Mouse (Mus musculus) embryonic facial prominence, embryonic 11.5 days (tissue): ENCODE measurements at regions not wholly inside any gene's neighbourhood (a gene's known extent, or its start where the extent isn't known, plus 50 kb on each side); places are given as distances from the start of the nearest gene placed in this dataset.

Experiments used
- ATAC-seq: fragments of 200-750 bp; cut with Nextera tagmentation; replicated peaks from 2 replicates; pipeline ENCODE4 v1.8.0; 2017; ENCODE audit warnings: low read depth; ENCODE audit not compliant: insufficient number of reproducible peaks, low FRiP score, low TSS enrichment
- DNase-seq: peaks from one replicate; pipeline ENCODE4 v3.0.0-alpha.2; 2015; ENCODE audit warnings: low spot score
- H3K27ac ChIP-seq: fragments of 300-500 bp; sonication (generic); replicated peaks from 2 replicates; pipeline ENCODE4 v1.5.1; 2014; ENCODE audit warnings: mild to moderate bottlenecking, low read depth, low read length, control low read depth
- H3K27me3 ChIP-seq: fragments of 300-500 bp; sonication (generic); 2 replicates; pipeline ENCODE4 v1.6.1; 2014; ENCODE audit warnings: mild to moderate bottlenecking, low read length, moderate library complexity, mixed read lengths; ENCODE audit not compliant: control insufficient read depth, insufficient read depth
- H3K36me3 ChIP-seq: fragments of 300-500 bp; sonication (generic); replicated peaks from 2 replicates; pipeline ENCODE4 v1.6.1; 2014; ENCODE audit warnings: low read depth, mild to moderate bottlenecking, low read length, moderate library complexity, mixed read lengths; ENCODE audit not compliant: control insufficient read depth, insufficient read depth
- H3K4me1 ChIP-seq: fragments of 300-500 bp; sonication (generic); 2 replicates; pipeline ENCODE4 v1.6.1; 2014; ENCODE audit warnings: low read length, mixed read lengths; ENCODE audit not compliant: control insufficient read depth, insufficient read depth
- H3K4me2 ChIP-seq: fragments of 300-500 bp; sonication (generic); 2 replicates; pipeline ENCODE4 v1.6.1; 2014; ENCODE audit warnings: low read depth, mild to moderate bottlenecking, control low read depth, low read length, moderate library complexity
- H3K4me3 ChIP-seq: fragments of 300-500 bp; sonication (generic); 2 replicates; pipeline ENCODE4 v1.5.1; 2014; ENCODE audit warnings: low read depth, low read length, control low read depth
- H3K9ac ChIP-seq: fragments of 300-500 bp; sonication (generic); replicated peaks from 2 replicates; pipeline ENCODE4 v1.6.1; 2014; ENCODE audit warnings: mild to moderate bottlenecking, control low read depth, low read length
- H3K9me3 ChIP-seq: fragments of 300-500 bp; sonication (generic); replicated peaks from 2 replicates; pipeline ENCODE4 v1.6.1; 2016; ENCODE audit warnings: mild to moderate bottlenecking, low read length, inconsistent platforms, mixed read lengths; ENCODE audit not compliant: control insufficient read depth
- WGBS: fragments of 180-500 bp; shearing (Covaris S2); extraction: QIAGEN DNeasy Blood & Tissue Kit; methylation state at CpG from one replicate; pipeline ENCODE4 v1.1.7; 2014; 5-methylcytosine and 5-hydroxymethylcytosine counted together

- no peak for DNase-seq
- H3K27me3 ChIP-seq, result no peaks in the 10 kb centered on the region
- 53% methylated on average over 4 of the region's 4 CpGs for WGBS
- H3K4me3 ChIP-seq, result no peak overlapping the region
- no peaks in the 10 kb centered on the region for H3K4me1 ChIP-seq
- H3K9me3 ChIP-seq, result no peaks in the 10 kb centered on the region
- H3K9ac ChIP-seq, result no peak overlapping the region
- no peak overlapping the region for H3K4me2 ChIP-seq
- H3K36me3 ChIP-seq, result no peaks in the 10 kb centered on the region
- no peak for ATAC-seq
- no peak overlapping the region for H3K27ac ChIP-seq
Observed at GRCm38 (mm10) chr5:58822704-58823103, 1104.9 kb downstream of the Pcdh7 start.

- no peak for ATAC-seq
- 53% methylated on average over 3 of the region's 3 CpGs for WGBS
- Histone ChIP-seq H3K4me3 (no peak overlapping the region), H3K27me3 (no peaks in the 10 kb centered on the region), H3K9ac (no peak overlapping the region), H3K4me1 (no peaks in the 10 kb centered on the region), H3K9me3 (no peaks in the 10 kb centered on the region), H3K36me3 (no peaks in the 10 kb centered on the region), H3K27ac (no peak overlapping the region), H3K4me2 (no peak overlapping the region)
- DNase-seq, result peak; percentile 57
Observed at GRCm38 (mm10) chr5:58825970-58826369, 1108.2 kb downstream of the Pcdh7 start.

DNA sequence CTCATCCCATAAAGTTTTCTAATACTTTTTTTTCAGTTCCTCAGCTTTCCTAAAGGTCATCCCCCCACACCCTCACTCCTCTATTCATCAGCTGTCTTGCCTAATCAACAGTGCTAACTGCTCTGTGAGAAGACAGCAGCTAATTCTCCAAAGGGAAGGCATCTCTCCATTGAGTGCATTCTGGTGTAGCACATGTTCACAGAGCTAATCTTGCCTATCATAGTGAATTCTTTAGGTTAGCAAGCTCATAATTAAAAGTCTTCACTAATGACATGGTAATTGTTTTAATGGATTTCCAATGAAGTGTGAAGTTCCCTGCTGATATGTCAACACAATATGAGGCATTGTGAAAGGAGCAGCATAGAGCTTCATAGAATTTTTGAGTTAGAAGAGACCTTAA is 1129.2 kb downstream of the Pcdh7 start:
- ATAC-seq (0 out of 2 replicates have a peak, but pooled peaks have one; percentile 23), DNase-seq (no peak)
- H3K4me3 ChIP-seq, result no peak overlapping the region
- no peaks in the 10 kb centered on the region for H3K36me3 ChIP-seq
- H3K27ac ChIP-seq, result no peak overlapping the region
- no peaks in the 10 kb centered on the region for H3K9me3 ChIP-seq
- no peak overlapping the region for H3K4me2 ChIP-seq
- no peaks in the 10 kb centered on the region for H3K27me3 ChIP-seq
- H3K9ac ChIP-seq, result no peak overlapping the region
- no peaks in the 10 kb centered on the region for H3K4me1 ChIP-seq

- H3K27me3 ChIP-seq, result no peaks in the 10 kb centered on the region
- DNase-seq, result no peak
- no peak overlapping the region for H3K4me2 ChIP-seq
- ATAC-seq, result no peak
- WGBS, result 87% methylated on average over 2 of the region's 2 CpGs
- H3K4me3 ChIP-seq, result no peak overlapping the region
- no peak overlapping the region for H3K27ac ChIP-seq
- no peaks in the 10 kb centered on the region for H3K9me3 ChIP-seq
- H3K9ac ChIP-seq, result no peak overlapping the region
- no peaks in the 10 kb centered on the region for H3K36me3 ChIP-seq
- no peaks in the 10 kb centered on the region for H3K4me1 ChIP-seq
Observed at GRCm38 (mm10) chr5:58858016-58858415, 1140.2 kb downstream of the Pcdh7 start.

- ATAC-seq (no peak), DNase-seq (no peak)
- Histone ChIP-seq H3K4me2 (no peak overlapping the region), H3K4me3 (no peak overlapping the region), H3K9me3 (no peaks in the 10 kb centered on the region), H3K9ac (no peak overlapping the region), H3K27ac (no peak overlapping the region), H3K27me3 (no peaks in the 10 kb centered on the region), H3K4me1 (no peaks in the 10 kb centered on the region), H3K36me3 (no peaks in the 10 kb centered on the region)
- 77% methylated on average over 3 of the region's 3 CpGs for WGBS
Observed at GRCm38 (mm10) chr5:58893493-58893892, 1175.7 kb downstream of the Pcdh7 start.

DNA sequence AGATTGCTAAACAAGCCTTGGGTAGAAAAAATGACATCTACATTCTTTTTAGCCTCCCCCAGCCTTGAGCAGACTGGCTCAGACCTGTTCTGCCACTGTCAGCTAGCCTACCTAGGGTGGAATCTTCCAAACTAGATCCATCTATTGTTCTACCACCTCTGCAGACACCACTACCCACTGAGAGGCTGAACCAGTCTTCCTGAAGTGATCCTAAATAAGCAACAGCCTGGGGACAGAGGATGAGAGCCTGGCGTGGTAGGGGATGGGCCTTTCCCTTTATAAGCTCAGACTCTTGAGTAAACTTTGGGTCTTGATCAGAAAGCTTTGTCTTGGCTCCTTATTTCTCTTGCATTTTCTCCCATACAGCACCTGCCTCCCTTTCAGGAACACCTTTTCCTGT is 1223.7 kb downstream of the Pcdh7 start:
- H3K36me3 ChIP-seq, result no peaks in the 10 kb centered on the region
- H3K4me3 ChIP-seq, result no peak overlapping the region
- H3K27me3 ChIP-seq, result no peaks in the 10 kb centered on the region
- H3K4me2 ChIP-seq, result no peak overlapping the region
- no peak overlapping the region for H3K27ac ChIP-seq
- no peak for ATAC-seq
- no peak for DNase-seq
- H3K4me1 ChIP-seq, result no peaks in the 10 kb centered on the region
- H3K9ac ChIP-seq, result no peak overlapping the region
- no peaks in the 10 kb centered on the region for H3K9me3 ChIP-seq
- 50% methylated on average over 1 of the region's 1 CpGs for WGBS

DNA sequence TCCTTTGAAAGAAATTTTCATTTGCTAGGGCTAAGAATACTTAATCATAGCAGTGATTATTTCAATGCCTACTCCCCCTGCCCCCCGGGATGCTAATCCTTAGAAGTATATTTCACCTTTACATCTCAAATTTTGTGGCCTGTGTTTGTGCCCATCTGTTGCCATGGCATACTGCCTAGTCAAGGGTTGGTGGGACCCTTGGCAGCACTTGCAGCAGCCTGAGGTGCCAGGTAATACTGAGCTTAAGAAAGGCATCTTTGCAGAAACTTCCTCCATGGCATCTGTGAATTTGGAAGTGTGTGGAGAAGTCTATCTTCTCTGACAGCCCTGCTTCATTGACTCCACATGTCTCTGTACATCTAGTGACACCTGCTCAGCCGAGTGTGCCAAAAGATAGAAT is 1257.5 kb downstream of the Pcdh7 start:
- Histone ChIP-seq H3K9ac (no peak overlapping the region), H3K27ac (no peak overlapping the region), H3K4me2 (no peak overlapping the region), H3K4me1 (no peaks in the 10 kb centered on the region), H3K27me3 (no peaks in the 10 kb centered on the region), H3K9me3 (no peaks in the 10 kb centered on the region), H3K4me3 (no peak overlapping the region), H3K36me3 (no peaks in the 10 kb centered on the region)
- no peak for ATAC-seq
- DNase-seq, result no peak
- WGBS, result 70% methylated on average over 2 of the region's 2 CpGs

DNA sequence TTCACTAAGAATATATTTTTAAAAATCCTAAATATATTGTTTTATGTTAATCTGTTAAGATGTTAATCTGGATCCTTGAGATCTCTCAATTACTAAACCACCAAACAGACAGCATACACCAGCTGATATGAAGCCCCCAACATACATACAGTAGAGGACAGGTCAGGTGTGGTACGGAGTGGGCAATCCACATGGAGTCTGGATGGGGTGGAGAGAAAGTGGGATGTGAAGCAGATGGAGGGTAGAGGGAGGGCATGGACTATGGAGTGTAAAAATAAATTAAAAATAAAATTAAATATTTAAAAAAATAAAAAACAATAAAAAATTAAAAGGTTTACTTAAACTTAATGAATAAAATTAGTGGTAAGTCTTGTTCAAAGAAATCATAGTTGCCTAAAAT is 1270.0 kb downstream of the Pcdh7 start:
- Histone ChIP-seq H3K27ac (no peak overlapping the region), H3K4me2 (no peak overlapping the region), H3K4me1 (no peaks in the 10 kb centered on the region), H3K27me3 (no peaks in the 10 kb centered on the region), H3K9me3 (no peaks in the 10 kb centered on the region), H3K4me3 (no peak overlapping the region), H3K9ac (no peak overlapping the region), H3K36me3 (no peaks in the 10 kb centered on the region)
- no peak for DNase-seq
- WGBS, result 95% methylated on average over 1 of the region's 1 CpGs
- no peak for ATAC-seq
